1 mouse cellular context compared by ENCODE assay signal in the genomic region with DNA sequence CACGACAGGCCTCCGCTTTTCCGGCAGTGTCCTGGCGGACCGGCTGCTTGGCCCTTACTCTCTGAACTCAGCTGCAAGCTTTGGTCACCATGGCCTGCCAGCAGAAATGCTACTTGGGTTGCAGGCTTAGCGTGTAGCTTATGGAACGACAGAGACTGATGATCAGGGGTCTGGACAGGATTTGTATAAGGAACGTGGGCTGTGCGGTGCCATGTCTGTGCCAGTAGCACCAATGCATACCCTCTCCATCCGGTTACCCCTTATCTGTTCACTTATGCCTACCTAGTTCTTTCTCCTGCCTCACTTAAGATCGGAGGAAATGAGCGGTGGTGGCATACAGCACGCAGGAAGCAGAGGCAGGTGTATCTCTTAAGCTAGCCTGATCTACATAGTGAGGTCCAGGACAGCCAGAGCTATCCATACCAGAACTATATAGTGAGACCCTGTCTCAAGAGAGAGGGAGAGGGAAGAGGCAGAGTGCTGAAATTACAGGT.
A peak's percentile ranks its signal among the peaks of the same experiment; 100 is the strongest.
TF ChIP-seq lines count a peak whose summit lies in the region.

No protein-coding gene starts in this region.

TF ChIP-seq in MEL, 35 proteins besides CTCF, POLR2A, EP300 and RAD21 (continued from another document):
- TF ChIP-seq MXI1 (IDR thresholded peaks at IDR 0.05; ENCODE audit: low read depth, low read length) (no peak; the same call in 1 of the 2 replicates), USF1 (IDR thresholded peaks at IDR 0.05; ENCODE audit: low read depth, low read length) (no peak), HCFC1 (IDR thresholded peaks at IDR 0.05; ENCODE audit: low read depth, low read length) (no peak), MAX (IDR thresholded peaks at IDR 0.05; ENCODE audit: low read length) (0 out of 2 replicates have a peak, but pooled peaks have one; percentile 27)
